Mouse (Mus musculus): ENCODE data around the gene 1110017D15Rik.

GRCm38 (mm10) chr4:41500787-41501186 is 16.3 kb downstream of the 1110017D15Rik start:
- TF ChIP-seq POLR2A (IDR thresholded peaks at IDR 0.05; ENCODE audit: insufficient read depth, low read depth, low read length) (no peak), CTCF (IDR thresholded peaks at IDR 0.05) (no peak)
